14 mouse cellular contexts compared by ENCODE assay signal in genomic region chr8:83576516-83576895, GRCm38 (mm10). TPM values are rescaled to one million over a fixed set of nuclear protein-coding genes. Genes with fewer than 3 reads are reported as not detected.
DNase-seq lines count a peak whose midpoint lies in the region; ATAC-seq and TF ChIP-seq lines count a peak whose summit lies in the region.
"Had no signal": no experiment of that assay in that cellular context is flagged by ENCODE, and none has a peak within 500 bp of the region (broad histone marks: within the 10 kb centered on the region; RNA-seq: fewer than 3 reads in every experiment).

No protein-coding gene starts in this region.

- H3K27ac ChIP-seq in forebrain, embryonic 11.5 days (ENCODE audit: low read depth, low read length) = no peak overlapping the region
- no peak overlapping the region for H3K27ac ChIP-seq in forebrain, postnatal 0 days (ENCODE audit: low read depth, low read length)
- 0 out of 2 replicates have a peak overlapping the region, but pooled peaks have one; percentile 4 for H3K27ac ChIP-seq in kidney, adult 2 months (ENCODE audit: insufficient read depth, low read depth, low read length)
- H3K27ac ChIP-seq in intestine, embryonic 16.5 days (ENCODE audit: low read length) = no peak overlapping the region; the same call in 1 of the 2 replicates

- no peak for ATAC-seq in forebrain, embryonic 11.5 days (replicated peaks; ENCODE audit: low FRiP score)
- no peak for ATAC-seq in forebrain, postnatal 0 days
- ATAC-seq in intestine, embryonic 16.5 days = 0 out of 2 replicates have a peak, but pooled peaks have one; percentile 27
- ATAC-seq: Patski had no signal

- WGBS in forebrain, embryonic 11.5 days = 71% methylated on average over 3 of the region's 4 CpGs
- WGBS in forebrain, postnatal 0 days = 51% methylated on average over 4 of the region's 4 CpGs
- WGBS in kidney, adult 2 months = 48% methylated on average over 4 of the region's 4 CpGs
- 37% methylated on average over 3 of the region's 4 CpGs for WGBS in intestine, embryonic 16.5 days

- H3K27me3 ChIP-seq in forebrain, embryonic 11.5 days (ENCODE audit: control insufficient read depth, insufficient read depth, low read length) = no peaks in the 10 kb centered on the region
- H3K27me3 ChIP-seq in forebrain, postnatal 0 days (ENCODE audit: insufficient read depth, low read length) = no peaks in the 10 kb centered on the region
- H3K27me3 ChIP-seq in kidney, adult 2 months (replicated peaks; ENCODE audit: control insufficient read depth, insufficient read depth, low read length) = no peaks in the 10 kb centered on the region
- no peaks in the 10 kb centered on the region for H3K27me3 ChIP-seq in intestine, embryonic 16.5 days (replicated peaks; ENCODE audit: control insufficient read depth, insufficient read depth, low read length)
- H3K27me3 ChIP-seq: Patski had no signal

- peaks cover 10% of the 10 kb centered on the region; the same call in 1 of the 2 replicates for H3K36me3 ChIP-seq in forebrain, embryonic 11.5 days (ENCODE audit: control insufficient read depth, insufficient read depth, low read length)
- H3K36me3 ChIP-seq in forebrain, postnatal 0 days (ENCODE audit: insufficient read depth) = peaks cover 29% of the 10 kb centered on the region
- H3K36me3 ChIP-seq in kidney, adult 2 months (ENCODE audit: control insufficient read depth, insufficient read depth, low read length) = peaks cover 3% of the 10 kb centered on the region; the same call in 1 of the 2 replicates
- peaks cover 14% of the 10 kb centered on the region for H3K36me3 ChIP-seq in intestine, embryonic 16.5 days (ENCODE audit: control insufficient read depth, insufficient read depth, low read length)

- DNase-seq in forebrain, embryonic 11.5 days (ENCODE audit: low spot score) = peak; percentile 36
- no peak for DNase-seq in forebrain, postnatal 0 days
- no peak for DNase-seq in kidney, adult 2 months
- DNase-seq in kidney, postnatal 4 days = no peak
- DNase-seq in brain, adult 2 months (ENCODE audit: low read depth, low spot score) = peak; percentile 14
- no peak for DNase-seq in MN1 (ENCODE audit: low spot score)
- DNase-seq in gastrocnemius, adult 18-20 months (ENCODE audit: low spot score) = no peak
- DNase-seq: adrenal gland, postnatal 25 days had no signal

- H3K4me3 ChIP-seq in forebrain, embryonic 11.5 days (ENCODE audit: low read depth, low read length) = no peak overlapping the region
- no peak overlapping the region for H3K4me3 ChIP-seq in forebrain, postnatal 0 days (ENCODE audit: low read depth, low read length)
- H3K4me3 ChIP-seq in kidney, adult 2 months (ENCODE audit: insufficient read depth, low read depth, low read length) = no peak overlapping the region
- no peak overlapping the region for H3K4me3 ChIP-seq in intestine, embryonic 16.5 days (ENCODE audit: low read length)

- TF ChIP-seq POLR2A in kidney, adult 2 months (IDR thresholded peaks at IDR 0.05; ENCODE audit: low read depth, low read length) = no peak

- no peak for TF ChIP-seq CTCF in forebrain, postnatal 0 days (IDR thresholded peaks at IDR 0.05; ENCODE audit: low read depth)
- no peak for TF ChIP-seq CTCF in kidney, adult 2 months (conservative IDR thresholded peaks at IDR 0.05; ENCODE audit: insufficient read depth, insufficient read length, low read depth, low read length)

- H3K4me2 ChIP-seq in forebrain, embryonic 11.5 days (ENCODE audit: low read depth, low read length, severe bottlenecking) = no peak overlapping the region
- H3K4me2 ChIP-seq in forebrain, postnatal 0 days (ENCODE audit: low read depth) = no peak overlapping the region
- H3K4me2 ChIP-seq in intestine, embryonic 16.5 days (ENCODE audit: low read depth, low read length) = no peak overlapping the region

- 0 out of 2 replicates have a peak, but pooled peaks cover 4% of the 10 kb centered on the region for H3K4me1 ChIP-seq in forebrain, embryonic 11.5 days (replicated peaks; ENCODE audit: control insufficient read depth, insufficient read depth, low read length)
- 0 out of 2 replicates have a peak, but pooled peaks cover 3% of the 10 kb centered on the region for H3K4me1 ChIP-seq in forebrain, postnatal 0 days (ENCODE audit: insufficient read depth)
- peaks cover 46% of the 10 kb centered on the region for H3K4me1 ChIP-seq in kidney, adult 2 months (ENCODE audit: control insufficient read depth, insufficient read depth, low read length)
- H3K4me1 ChIP-seq in intestine, embryonic 16.5 days (ENCODE audit: control insufficient read depth, insufficient read depth, low read length) = peaks cover 45% of the 10 kb centered on the region

- no peaks in the 10 kb centered on the region for H3K9me3 ChIP-seq in forebrain, embryonic 11.5 days (ENCODE audit: control insufficient read depth, low read length)
- no peaks in the 10 kb centered on the region for H3K9me3 ChIP-seq in forebrain, postnatal 0 days (ENCODE audit: low read length)
- H3K9me3 ChIP-seq in intestine, embryonic 16.5 days (ENCODE audit: control insufficient read depth, low read length) = no peaks in the 10 kb centered on the region

- no peak overlapping the region for H3K9ac ChIP-seq in forebrain, embryonic 11.5 days (ENCODE audit: low read length)
- no peak overlapping the region for H3K9ac ChIP-seq in forebrain, postnatal 0 days
- H3K9ac ChIP-seq in intestine, embryonic 16.5 days (ENCODE audit: low read depth, low read length) = no peak overlapping the region

RNA-seq across cellular contexts. Expression of gene Ndufb7, which starts 10.0 kb away (rescaled TPM):
- 333 and 339 TPM in 2 replicates for polyA plus RNA-seq in forebrain, embryonic 11.5 days (2014; fragmentation: Nextera tagmentation; extraction: Ambion mirVana)
- total RNA-seq in forebrain, postnatal 0 days (2014; rRNA removed) = 155 and 262 TPM in 2 replicates
- 392 and 492 TPM in 2 replicates for polyA plus RNA-seq in forebrain, postnatal 0 days (2015; fragmentation: Nextera tagmentation; extraction: Ambion mirVana)
- 704 and 720 TPM in 2 replicates for polyA plus RNA-seq in kidney, adult 2 months (2012; rRNA removed)
- 418 and 429 TPM in 2 replicates for polyA plus RNA-seq in intestine, embryonic 16.5 days (2015; fragmentation: Nextera tagmentation; extraction: Ambion mirVana)
- 100 to 1,000 TPM; 308 to 352 TPM for total RNA-seq in gastrocnemius, adult 18-20 months (2021)

RNA-seq across cellular contexts. Expression of gene Tecr, which starts 31.3 kb away (rescaled TPM):
- polyA plus RNA-seq in forebrain, embryonic 11.5 days (2014; fragmentation: Nextera tagmentation; extraction: Ambion mirVana) = 550 and 611 TPM in 2 replicates
- 762 and 857 TPM in 2 replicates for total RNA-seq in forebrain, postnatal 0 days (2014; rRNA removed)
- 1,089 and 1,117 TPM in 2 replicates for polyA plus RNA-seq in forebrain, postnatal 0 days (2015; fragmentation: Nextera tagmentation; extraction: Ambion mirVana)
- polyA plus RNA-seq in kidney, adult 2 months (2012; rRNA removed) = 793 and 827 TPM in 2 replicates
- polyA plus RNA-seq in intestine, embryonic 16.5 days (2015; fragmentation: Nextera tagmentation; extraction: Ambion mirVana) = 660 and 691 TPM in 2 replicates
- total RNA-seq in gastrocnemius, adult 18-20 months (2021) = 100 to 1,000 TPM; 512 to 541 TPM

RNA-seq across cellular contexts. Expression of gene Dnajb1, which starts 31.5 kb away (rescaled TPM):
- 73.8 and 78.5 TPM in 2 replicates for polyA plus RNA-seq in forebrain, embryonic 11.5 days (2014; fragmentation: Nextera tagmentation; extraction: Ambion mirVana)
- total RNA-seq in forebrain, postnatal 0 days (2014; rRNA removed) = 41.2 and 46.6 TPM in 2 replicates
- polyA plus RNA-seq in forebrain, postnatal 0 days (2015; fragmentation: Nextera tagmentation; extraction: Ambion mirVana) = 40.7 and 65.1 TPM in 2 replicates
- 32.2 and 33.2 TPM in 2 replicates for polyA plus RNA-seq in kidney, adult 2 months (2012; rRNA removed)
- 46.7 and 52.0 TPM in 2 replicates for polyA plus RNA-seq in intestine, embryonic 16.5 days (2015; fragmentation: Nextera tagmentation; extraction: Ambion mirVana)
- total RNA-seq in gastrocnemius, adult 18-20 months (2021) = 10 to 100 TPM in 1 of 2 experiments, 1 to 10 TPM in 1; 5.9 to 16.7 TPM

RNA-seq across cellular contexts. Expression of gene Olfr370, which starts 40.9 kb away (rescaled TPM):
- not detected in 2 replicates for polyA plus RNA-seq in forebrain, embryonic 11.5 days (2014; fragmentation: Nextera tagmentation; extraction: Ambion mirVana)
- total RNA-seq in forebrain, postnatal 0 days (2014; rRNA removed) = not detected in 2 replicates
- 0.04 TPM in 1 of 2 replicates, not detected in the other for polyA plus RNA-seq in forebrain, postnatal 0 days (2015; fragmentation: Nextera tagmentation; extraction: Ambion mirVana)
- polyA plus RNA-seq in kidney, adult 2 months (2012; rRNA removed) = not detected in 2 replicates
- not detected in 2 replicates for polyA plus RNA-seq in intestine, embryonic 16.5 days (2015; fragmentation: Nextera tagmentation; extraction: Ambion mirVana)
- total RNA-seq in gastrocnemius, adult 18-20 months (2021) = not detected
- total RNA-seq: adrenal gland, postnatal 25 days; gastrocnemius, postnatal 10 days; layer of hippocampus, adult 18-20 months; left cerebral cortex, postnatal 25 days; megakaryocyte, adult 5-6 weeks had no signal

Comparison
In these comparisons a context has a peak if more than half of its experiments do, and no peak if none do; other contexts are left out.
1. DNase-seq: peak in forebrain, embryonic 11.5 days (single experiment) and brain, adult 2 months (single experiment); none in forebrain, postnatal 0 days (single experiment), kidney, adult 2 months (single experiment), kidney, postnatal 4 days (0 of 2), MN1 (single experiment) and gastrocnemius, adult 18-20 months (single experiment).